ENCODE assay signal across 12 mouse cellular contexts in the genomic region with DNA sequence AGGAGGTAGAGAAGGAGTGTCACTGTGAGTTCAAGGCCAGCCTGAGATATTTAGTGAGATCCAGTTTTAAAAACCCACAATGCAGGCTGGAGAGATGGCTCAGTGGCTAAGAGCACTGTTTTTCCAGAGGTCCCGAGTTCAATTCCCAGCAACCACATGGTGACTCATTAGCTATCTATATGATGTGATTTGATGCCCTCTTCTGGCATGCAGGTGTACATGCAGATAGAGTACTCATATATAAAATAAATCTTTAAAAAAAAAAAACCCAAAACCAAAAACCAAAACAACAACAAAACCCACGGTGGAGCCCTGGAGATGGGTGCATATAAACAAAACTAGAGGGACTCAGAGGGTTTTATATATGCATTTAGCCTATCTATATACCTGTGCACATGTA. TPM values are rescaled to one million over a fixed set of nuclear protein-coding genes. Genes with fewer than 3 reads are reported as not detected.
A peak's percentile ranks its signal among the peaks of the same experiment; 100 is the strongest.
DNase-seq lines count a peak whose midpoint lies in the region; ATAC-seq lines count a peak whose summit lies in the region.
"Had no signal": no experiment of that assay in that cellular context is flagged by ENCODE, and none has a peak within 500 bp of the region (broad histone marks: within the 10 kb centered on the region; RNA-seq: fewer than 3 reads in every experiment).

No protein-coding gene starts in this region.

- peaks cover 19% of the 10 kb centered on the region for H3K4me1 ChIP-seq in hindbrain, embryonic 12.5 days
- peaks cover 21% of the 10 kb centered on the region for H3K4me1 ChIP-seq in hindbrain, embryonic 10.5 days (replicated peaks)
- peaks cover 17% of the 10 kb centered on the region for H3K4me1 ChIP-seq in neural tube, embryonic 12.5 days
- peaks cover 19% of the 10 kb centered on the region for H3K4me1 ChIP-seq in midbrain, embryonic 12.5 days

- no peak overlapping the region for H3K9ac ChIP-seq in hindbrain, embryonic 12.5 days
- H3K9ac ChIP-seq in neural tube, embryonic 12.5 days: no peak overlapping the region
- H3K9ac ChIP-seq in midbrain, embryonic 12.5 days (replicated peaks): no peak overlapping the region
- H3K9ac ChIP-seq: limb, embryonic 13.5 days had no signal

- no peaks in the 10 kb centered on the region for H3K27me3 ChIP-seq in hindbrain, embryonic 12.5 days
- no peaks in the 10 kb centered on the region for H3K27me3 ChIP-seq in hindbrain, embryonic 10.5 days (ENCODE audit: insufficient read depth, poor library complexity, severe bottlenecking)
- no peaks in the 10 kb centered on the region for H3K27me3 ChIP-seq in neural tube, embryonic 12.5 days (replicated peaks)
- H3K27me3 ChIP-seq in midbrain, embryonic 12.5 days: no peaks in the 10 kb centered on the region
- H3K27me3 ChIP-seq: limb, embryonic 13.5 days had no signal

- H3K4me3 ChIP-seq in hindbrain, embryonic 12.5 days: no peak overlapping the region
- no peak overlapping the region for H3K4me3 ChIP-seq in hindbrain, embryonic 10.5 days
- no peak overlapping the region for H3K4me3 ChIP-seq in neural tube, embryonic 12.5 days
- H3K4me3 ChIP-seq in midbrain, embryonic 12.5 days: no peak overlapping the region
- H3K4me3 ChIP-seq: limb, embryonic 13.5 days had no signal

- peaks cover 69% of the 10 kb centered on the region for H3K36me3 ChIP-seq in hindbrain, embryonic 12.5 days
- H3K36me3 ChIP-seq in hindbrain, embryonic 10.5 days: peaks cover 83% of the 10 kb centered on the region
- peaks cover 55% of the 10 kb centered on the region for H3K36me3 ChIP-seq in neural tube, embryonic 12.5 days
- H3K36me3 ChIP-seq in midbrain, embryonic 12.5 days: peaks cover 72% of the 10 kb centered on the region

- no peak for DNase-seq in hindbrain, embryonic 10.5 days (ENCODE audit: low spot score)
- DNase-seq in neural tube, embryonic 10.5 days (ENCODE audit: extremely low spot score, low spot score): no peak
- DNase-seq: cerebellum, postnatal 10 days; kidney, adult 18-20 months; layer of hippocampus, adult 9-11 months had no signal

- ATAC-seq in hindbrain, embryonic 12.5 days (ENCODE audit: low FRiP score): no peak
- ATAC-seq in neural tube, embryonic 12.5 days (ENCODE audit: low FRiP score, low read depth): no peak
- ATAC-seq in midbrain, embryonic 12.5 days (ENCODE audit: low FRiP score, low read depth): no peak
- no peak for ATAC-seq in megakaryocyte-erythroid progenitor cell, adult 5-6 weeks (replicated peaks; ENCODE audit: low FRiP score, low TSS enrichment, poor library complexity, severe bottlenecking)
- no peak for ATAC-seq in inflammation-experienced regulatory T-cells, adult 6 months

- H3K9me3 ChIP-seq in hindbrain, embryonic 12.5 days (replicated peaks): no peaks in the 10 kb centered on the region
- no peaks in the 10 kb centered on the region for H3K9me3 ChIP-seq in hindbrain, embryonic 10.5 days
- no peaks in the 10 kb centered on the region for H3K9me3 ChIP-seq in neural tube, embryonic 12.5 days
- no peaks in the 10 kb centered on the region for H3K9me3 ChIP-seq in midbrain, embryonic 12.5 days
- H3K9me3 ChIP-seq: limb, embryonic 13.5 days had no signal

- 93% methylated on average over 2 of the region's 2 CpGs for WGBS in hindbrain, embryonic 12.5 days
- 89% methylated on average over 2 of the region's 2 CpGs for WGBS in hindbrain, embryonic 10.5 days
- 79% methylated on average over 2 of the region's 2 CpGs for WGBS in neural tube, embryonic 12.5 days
- WGBS in midbrain, embryonic 12.5 days: 86% methylated on average over 2 of the region's 2 CpGs

- H3K4me2 ChIP-seq in hindbrain, embryonic 12.5 days (replicated peaks): peak overlapping the region; percentile 95
- peak overlapping the region; percentile 92 for H3K4me2 ChIP-seq in neural tube, embryonic 12.5 days (replicated peaks)
- H3K4me2 ChIP-seq in midbrain, embryonic 12.5 days (replicated peaks): 0 out of 2 replicates have a peak overlapping the region, but pooled peaks have one; percentile 78
- H3K4me2 ChIP-seq: heart, embryonic 11.5 days had no signal

- H3K27ac ChIP-seq in hindbrain, embryonic 12.5 days: no peak overlapping the region
- H3K27ac ChIP-seq in hindbrain, embryonic 10.5 days: no peak overlapping the region
- no peak overlapping the region for H3K27ac ChIP-seq in neural tube, embryonic 12.5 days
- H3K27ac ChIP-seq in midbrain, embryonic 12.5 days (replicated peaks): no peak overlapping the region
- H3K27ac ChIP-seq: limb, embryonic 13.5 days had no signal

RNA-seq across cellular contexts. Expression of gene Atat1, which starts 2.3 kb away (rescaled TPM):
- 294 and 303 TPM in 2 replicates for polyA plus RNA-seq in hindbrain, embryonic 12.5 days (2016; fragmentation: Nextera tagmentation; extraction: Ambion mirVana)
- polyA plus RNA-seq in hindbrain, embryonic 10.5 days (2016; fragmentation: Nextera tagmentation; extraction: Ambion mirVana): 136 and 227 TPM in 2 replicates
- 299 and 304 TPM in 2 replicates for polyA plus RNA-seq in neural tube, embryonic 12.5 days (2016; fragmentation: Nextera tagmentation; extraction: Ambion mirVana)
- polyA plus RNA-seq in midbrain, embryonic 12.5 days (2016; fragmentation: Nextera tagmentation; extraction: Ambion mirVana): 279 and 282 TPM in 2 replicates
- 23.1 and 31.9 TPM in 2 replicates for total RNA-seq in megakaryocyte-erythroid progenitor cell, adult 5-6 weeks (2014; fragmentation: Nextera tagmentation)
- 3.0 and 4.3 TPM in 2 replicates for total RNA-seq in megakaryocyte-erythroid progenitor cell, adult 5-6 weeks (2017)
- 10 to 100 TPM in 2 of 3 experiments, 1 to 10 TPM in 1; 9.5 to 16.2 (median 10.5) TPM for polyA plus RNA-seq in inflammation-experienced regulatory T-cells, adult 6 months (2017; shearing (Covaris generic))

RNA-seq across cellular contexts. Expression of gene Mrps18b, which starts 8.6 kb away (rescaled TPM):
- polyA plus RNA-seq in hindbrain, embryonic 12.5 days (2016; fragmentation: Nextera tagmentation; extraction: Ambion mirVana): 46.8 and 51.1 TPM in 2 replicates
- polyA plus RNA-seq in hindbrain, embryonic 10.5 days (2016; fragmentation: Nextera tagmentation; extraction: Ambion mirVana): 75.7 and 88.1 TPM in 2 replicates
- polyA plus RNA-seq in neural tube, embryonic 12.5 days (2016; fragmentation: Nextera tagmentation; extraction: Ambion mirVana): 55.3 and 56.1 TPM in 2 replicates
- polyA plus RNA-seq in midbrain, embryonic 12.5 days (2016; fragmentation: Nextera tagmentation; extraction: Ambion mirVana): 45.5 and 53.6 TPM in 2 replicates
- total RNA-seq in megakaryocyte-erythroid progenitor cell, adult 5-6 weeks (2014; fragmentation: Nextera tagmentation): 140 and 175 TPM in 2 replicates
- 72.7 and 92.6 TPM in 2 replicates for total RNA-seq in megakaryocyte-erythroid progenitor cell, adult 5-6 weeks (2017)
- polyA plus RNA-seq in inflammation-experienced regulatory T-cells, adult 6 months (2017; shearing (Covaris generic)): 10 to 100 TPM; 35.8 to 82.5 (median 75.5) TPM

RNA-seq across cellular contexts. Expression of gene Ppp1r10, which starts 8.6 kb away (rescaled TPM):
- polyA plus RNA-seq in hindbrain, embryonic 12.5 days (2016; fragmentation: Nextera tagmentation; extraction: Ambion mirVana): 58.3 and 68.2 TPM in 2 replicates
- 59.9 and 64.5 TPM in 2 replicates for polyA plus RNA-seq in hindbrain, embryonic 10.5 days (2016; fragmentation: Nextera tagmentation; extraction: Ambion mirVana)
- polyA plus RNA-seq in neural tube, embryonic 12.5 days (2016; fragmentation: Nextera tagmentation; extraction: Ambion mirVana): 60.2 and 61.6 TPM in 2 replicates
- 68.6 and 70.4 TPM in 2 replicates for polyA plus RNA-seq in midbrain, embryonic 12.5 days (2016; fragmentation: Nextera tagmentation; extraction: Ambion mirVana)
- 80.8 and 95.1 TPM in 2 replicates for total RNA-seq in megakaryocyte-erythroid progenitor cell, adult 5-6 weeks (2014; fragmentation: Nextera tagmentation)
- 86.4 and 103 TPM in 2 replicates for total RNA-seq in megakaryocyte-erythroid progenitor cell, adult 5-6 weeks (2017)
- 10 to 100 TPM; 49.4 to 63.1 (median 51.7) TPM for polyA plus RNA-seq in inflammation-experienced regulatory T-cells, adult 6 months (2017; shearing (Covaris generic))

RNA-seq across cellular contexts. Expression of gene 2310061I04Rik, which starts 10.4 kb away (rescaled TPM):
- 25.7 and 28.7 TPM in 2 replicates for polyA plus RNA-seq in hindbrain, embryonic 12.5 days (2016; fragmentation: Nextera tagmentation; extraction: Ambion mirVana)
- 27.7 and 29.7 TPM in 2 replicates for polyA plus RNA-seq in hindbrain, embryonic 10.5 days (2016; fragmentation: Nextera tagmentation; extraction: Ambion mirVana)
- polyA plus RNA-seq in neural tube, embryonic 12.5 days (2016; fragmentation: Nextera tagmentation; extraction: Ambion mirVana): 26.8 and 30.3 TPM in 2 replicates
- polyA plus RNA-seq in midbrain, embryonic 12.5 days (2016; fragmentation: Nextera tagmentation; extraction: Ambion mirVana): 24.9 and 29.2 TPM in 2 replicates
- total RNA-seq in megakaryocyte-erythroid progenitor cell, adult 5-6 weeks (2014; fragmentation: Nextera tagmentation): 107 and 160 TPM in 2 replicates
- total RNA-seq in megakaryocyte-erythroid progenitor cell, adult 5-6 weeks (2017): 8.1 and 10.9 TPM in 2 replicates
- 10 to 100 TPM; 15.3 to 21.6 (median 15.4) TPM for polyA plus RNA-seq in inflammation-experienced regulatory T-cells, adult 6 months (2017; shearing (Covaris generic))

RNA-seq across cellular contexts. Expression of gene Dhx16, which starts 28.0 kb away (rescaled TPM):
- 45.2 and 46.0 TPM in 2 replicates for polyA plus RNA-seq in hindbrain, embryonic 12.5 days (2016; fragmentation: Nextera tagmentation; extraction: Ambion mirVana)
- 53.0 and 58.9 TPM in 2 replicates for polyA plus RNA-seq in hindbrain, embryonic 10.5 days (2016; fragmentation: Nextera tagmentation; extraction: Ambion mirVana)
- polyA plus RNA-seq in neural tube, embryonic 12.5 days (2016; fragmentation: Nextera tagmentation; extraction: Ambion mirVana): 43.3 and 45.9 TPM in 2 replicates
- 47.8 and 48.2 TPM in 2 replicates for polyA plus RNA-seq in midbrain, embryonic 12.5 days (2016; fragmentation: Nextera tagmentation; extraction: Ambion mirVana)
- total RNA-seq in megakaryocyte-erythroid progenitor cell, adult 5-6 weeks (2014; fragmentation: Nextera tagmentation): 132 and 133 TPM in 2 replicates
- 51.3 and 68.8 TPM in 2 replicates for total RNA-seq in megakaryocyte-erythroid progenitor cell, adult 5-6 weeks (2017)
- 10 to 100 TPM; 17.4 to 36.1 (median 19.5) TPM for polyA plus RNA-seq in inflammation-experienced regulatory T-cells, adult 6 months (2017; shearing (Covaris generic))
